ENCODE assay signal across 10 mouse cellular contexts in the genomic region with DNA sequence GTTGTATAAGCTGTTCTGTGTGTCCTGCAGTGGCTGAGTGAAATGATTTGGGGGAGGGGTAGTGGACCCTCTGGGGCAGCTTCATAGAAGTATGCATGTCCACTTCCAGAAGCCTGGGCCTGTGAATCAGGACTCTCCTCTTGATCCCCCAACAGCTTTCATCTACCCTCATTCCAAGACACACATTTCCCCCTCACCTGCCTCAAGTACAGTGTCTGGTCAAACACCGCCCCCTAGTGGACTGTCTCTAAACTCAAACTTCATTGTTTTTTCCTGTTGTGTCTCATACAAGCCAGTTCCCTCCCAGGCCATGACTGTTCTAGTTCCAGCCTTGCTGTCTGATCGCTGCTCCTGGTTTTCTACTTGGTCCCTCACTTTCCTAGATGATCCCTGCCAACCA. TPM values are rescaled to one million over a fixed set of nuclear protein-coding genes. Genes with fewer than 3 reads are reported as not detected.
DNase-seq lines count a peak whose midpoint lies in the region; ATAC-seq and TF ChIP-seq lines count a peak whose summit lies in the region.
"Had no signal": no experiment of that assay in that cellular context is flagged by ENCODE, and none has a peak within 500 bp of the region (broad histone marks: within the 10 kb centered on the region; RNA-seq: fewer than 3 reads in every experiment).

No protein-coding gene starts in this region.

- peaks cover 4% of the 10 kb centered on the region for H3K36me3 ChIP-seq in forebrain, embryonic 10.5 days (replicated peaks)
- H3K36me3 ChIP-seq in forebrain, embryonic 13.5 days (ENCODE audit: poor library complexity, severe bottlenecking): no peaks in the 10 kb centered on the region
- no peaks in the 10 kb centered on the region for H3K36me3 ChIP-seq in forebrain, embryonic 14.5 days (ENCODE audit: control insufficient read depth, insufficient read depth, low read length)
- H3K36me3 ChIP-seq in small intestine, adult 2 months (ENCODE audit: control insufficient read depth, insufficient read depth, low read length): peaks cover 28% of the 10 kb centered on the region

- no peak overlapping the region for H3K27ac ChIP-seq in forebrain, embryonic 10.5 days
- H3K27ac ChIP-seq in forebrain, embryonic 13.5 days: no peak overlapping the region
- no peak overlapping the region for H3K27ac ChIP-seq in forebrain, embryonic 14.5 days (ENCODE audit: low read depth, low read length)
- no peak overlapping the region for H3K27ac ChIP-seq in small intestine, adult 2 months (ENCODE audit: insufficient read depth, low read depth, low read length)

- H3K9ac ChIP-seq in forebrain, embryonic 13.5 days: no peak overlapping the region
- no peak overlapping the region for H3K9ac ChIP-seq in forebrain, embryonic 14.5 days (ENCODE audit: low read length)

- H3K4me3 ChIP-seq in forebrain, embryonic 10.5 days: no peak overlapping the region
- no peak overlapping the region for H3K4me3 ChIP-seq in forebrain, embryonic 13.5 days
- no peak overlapping the region for H3K4me3 ChIP-seq in forebrain, embryonic 14.5 days (ENCODE audit: low read depth, low read length)
- no peak overlapping the region for H3K4me3 ChIP-seq in small intestine, adult 2 months (ENCODE audit: low read depth, low read length)

- no peaks in the 10 kb centered on the region; the same call in 1 of the 2 replicates for H3K27me3 ChIP-seq in forebrain, embryonic 10.5 days (ENCODE audit: poor library complexity, severe bottlenecking)
- no peaks in the 10 kb centered on the region for H3K27me3 ChIP-seq in forebrain, embryonic 13.5 days
- H3K27me3 ChIP-seq in forebrain, embryonic 14.5 days (replicated peaks; ENCODE audit: control insufficient read depth, insufficient read depth, low read length): no peaks in the 10 kb centered on the region
- no peaks in the 10 kb centered on the region for H3K27me3 ChIP-seq in small intestine, adult 2 months (ENCODE audit: control insufficient read depth, insufficient read depth, low read length)

- 17% methylated on average over 2 of the region's 2 CpGs for WGBS in forebrain, embryonic 10.5 days
- 26% methylated on average over 2 of the region's 2 CpGs for WGBS in forebrain, embryonic 13.5 days
- WGBS in forebrain, embryonic 14.5 days: 15% methylated on average over 2 of the region's 2 CpGs
- WGBS in small intestine, adult 2 months: 15% methylated on average over 2 of the region's 2 CpGs

- no peak overlapping the region for H3K4me2 ChIP-seq in forebrain, embryonic 13.5 days
- H3K4me2 ChIP-seq in forebrain, embryonic 14.5 days (ENCODE audit: low read length): no peak overlapping the region

- ATAC-seq in forebrain, embryonic 13.5 days: no peak; the same call in 1 of the 2 replicates
- peak; percentile 16; the same call in 1 of the 2 replicates for ATAC-seq in forebrain, embryonic 14.5 days

- H3K4me1 ChIP-seq in forebrain, embryonic 10.5 days: 0 out of 2 replicates have a peak, but pooled peaks cover 6% of the 10 kb centered on the region
- no peaks in the 10 kb centered on the region for H3K4me1 ChIP-seq in forebrain, embryonic 13.5 days
- no peaks in the 10 kb centered on the region for H3K4me1 ChIP-seq in forebrain, embryonic 14.5 days (ENCODE audit: control insufficient read depth, insufficient read depth, low read length)
- H3K4me1 ChIP-seq in small intestine, adult 2 months (ENCODE audit: control insufficient read depth, insufficient read depth, insufficient read length, low read length): no peaks in the 10 kb centered on the region

- TF ChIP-seq CTCF in small intestine, adult 2 months (IDR thresholded peaks at IDR 0.05; ENCODE audit: extremely low read depth, insufficient read length, insufficient replicate concordance, low read depth, low read length): peak; percentile 66; the same call in 1 of the 2 replicates

- peak; percentile 67 for DNase-seq in forebrain, embryonic 10.5 days (ENCODE audit: extremely low spot score, low spot score)
- DNase-seq in CD8-positive naive resting alpha-beta T cell, adult 2 months (ENCODE audit: low read depth in 2 of 2, low spot score in 2 of 2): peak; percentile 47 to 59
- peak; percentile 8 for DNase-seq in c-Kit-negative CD71-positive TER-119-positive erythroid progenitor cells, embryonic 14.5 days (ENCODE audit: low read depth, low spot score)
- DNase-seq in forebrain, embryonic 14.5 days (ENCODE audit: low spot score): peak; percentile 61
- peak; percentile 50 to 69 for DNase-seq in kidney, postnatal 25 days
- DNase-seq in lung, postnatal 25 days (ENCODE audit: low spot score): peak; percentile 39

- TF ChIP-seq POLR2A in small intestine, adult 2 months (IDR thresholded peaks at IDR 0.05; ENCODE audit: low read depth, low read length): no peak

- H3K9me3 ChIP-seq in forebrain, embryonic 10.5 days: no peaks in the 10 kb centered on the region; the same call in 1 of the 2 replicates
- no peaks in the 10 kb centered on the region for H3K9me3 ChIP-seq in forebrain, embryonic 13.5 days (replicated peaks)
- H3K9me3 ChIP-seq in forebrain, embryonic 14.5 days (replicated peaks; ENCODE audit: control insufficient read depth, low read length): no peaks in the 10 kb centered on the region

RNA-seq across cellular contexts. Expression of a gene that starts 9.9 kb away (rescaled TPM):
- polyA plus RNA-seq in forebrain, embryonic 10.5 days (2016; fragmentation: Nextera tagmentation; extraction: Ambion mirVana): 0.25 and 0.29 TPM in 2 replicates
- 0.10 TPM in 1 of 2 replicates, not detected in the other for polyA plus RNA-seq in forebrain, embryonic 13.5 days (2015; fragmentation: Nextera tagmentation; extraction: Ambion mirVana)
- polyA plus RNA-seq in forebrain, embryonic 14.5 days (2014; fragmentation: Nextera tagmentation; extraction: Ambion mirVana): 0.10 TPM in 1 of 2 replicates, not detected in the other
- not detected in 2 replicates for polyA plus RNA-seq in small intestine, adult 2 months (2012; rRNA removed)
- polyA plus RNA-seq: C2C12 had no signal

RNA-seq across cellular contexts. Expression of a gene that starts 53.1 kb away (rescaled TPM):
- not detected in 2 replicates for polyA plus RNA-seq in forebrain, embryonic 10.5 days (2016; fragmentation: Nextera tagmentation; extraction: Ambion mirVana)
- not detected in 2 replicates for polyA plus RNA-seq in forebrain, embryonic 13.5 days (2015; fragmentation: Nextera tagmentation; extraction: Ambion mirVana)
- not detected in 2 replicates for polyA plus RNA-seq in forebrain, embryonic 14.5 days (2014; fragmentation: Nextera tagmentation; extraction: Ambion mirVana)
- not detected in 2 replicates for polyA plus RNA-seq in small intestine, adult 2 months (2012; rRNA removed)
- polyA plus RNA-seq: C2C12; heart, embryonic 14.5 days had no signal

Comparison
In these comparisons a context has a peak if more than half of its experiments do, and no peak if none do; other contexts are left out.
1. DNase-seq: peak in every context shown above with its lines; median percentile 67 in forebrain, embryonic 10.5 days; 61 in forebrain, embryonic 14.5 days; 60 in kidney, postnatal 25 days; 53 in CD8-positive naive resting alpha-beta T cell, adult 2 months; 39 in lung, postnatal 25 days; 8 in c-Kit-negative CD71-positive TER-119-positive erythroid progenitor cells, embryonic 14.5 days.